Mouse (Mus musculus) cerebellum, adult 2 months (tissue): Measurements from ENCODE around the gene Coq8b. TPM values are rescaled to one million over a fixed set of nuclear protein-coding genes. Genes with fewer than 3 reads are reported as not detected.
A peak's percentile ranks its signal among the peaks of the same experiment; 100 is the strongest.

Experiments
- DNase-seq, 2 experiments: peaks; one replicate each; pipeline ENCODE4 v3.0.0; 2021
- H3K27ac ChIP-seq: fragments of 200-500 bp; 2 replicates; pipeline ENCODE4 v1.5.1; 2012; ENCODE audit warnings: low read length, control low read depth, inconsistent platforms; ENCODE audit not compliant: insufficient read depth
- H3K27me3 ChIP-seq: fragments of 200-500 bp; 2 replicates; pipeline ENCODE4 v1.6.1; 2012; ENCODE audit warnings: inconsistent platforms, mild to moderate bottlenecking, low read length, moderate library complexity; ENCODE audit not compliant: control insufficient read depth, insufficient read depth
- H3K4me1 ChIP-seq: fragments of 200-500 bp; 2 replicates; pipeline ENCODE4 v1.6.1; 2011; ENCODE audit warnings: low read length; ENCODE audit not compliant: control insufficient read depth, insufficient read depth
- H3K4me3 ChIP-seq: fragments of 200-500 bp; replicated peaks from 2 replicates; pipeline ENCODE3; 2011; ENCODE audit warnings: mild to moderate bottlenecking, low read depth, low read length, control low read depth; ENCODE audit not compliant: insufficient read depth
- CTCF ChIP-seq: fragments of 200-500 bp; IDR thresholded peaks from 2 replicates; pipeline ENCODE4 v1.5.1; 2011; ENCODE audit warnings: low read depth, mild to moderate bottlenecking, control low read depth, low read length, moderate library complexity, borderline replicate concordance; ENCODE audit not compliant: insufficient read depth
- POLR2A ChIP-seq: fragments of 200-500 bp; IDR thresholded peaks from 2 replicates; pipeline ENCODE4 v1.6.1; 2011; ENCODE audit warnings: low read length, control low read depth, borderline replicate concordance; ENCODE audit not compliant: insufficient read depth
- WGBS: fragments of 180-500 bp; shearing (Covaris S2); methylation state at CpG from one replicate; pipeline ENCODE4 v1.1.7; 2018; 5-methylcytosine and 5-hydroxymethylcytosine counted together
- polyA plus RNA-seq: library from polyadenylated mRNA; depleted of rRNA; stranded (reverse); fragments of >200 nt; gene quantifications from 2 replicates; pipeline ENCODE4 v1.2.3, GENCODE M21; 2012

The Coq8b gene
- polyA plus RNA-seq, 1 experiment: 20.8 TPM

DNA sequence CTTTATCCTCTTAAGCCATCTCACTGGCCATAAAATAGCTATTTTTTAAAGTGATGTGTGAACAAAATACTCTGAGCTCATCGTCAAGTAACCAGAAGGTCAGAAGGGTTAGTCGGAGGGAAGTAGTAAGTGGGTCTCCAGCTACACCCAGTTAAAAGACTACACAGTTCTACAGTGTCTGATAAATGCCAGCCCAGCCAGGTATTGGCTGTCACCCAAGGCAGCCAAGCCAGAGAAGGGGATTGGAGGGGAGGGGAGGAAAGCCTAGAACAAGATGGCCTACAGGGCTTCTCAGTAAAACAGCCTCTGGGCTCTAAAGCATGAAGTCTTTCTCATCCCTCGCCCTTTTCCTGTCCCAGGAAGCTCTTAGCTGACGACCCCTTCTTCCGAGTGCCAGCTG lies 17.1 kb downstream of the Coq8b start:
- WGBS: 36% methylated on average over 5 of the region's 5 CpGs
- Histone ChIP-seq H3K27ac (no peak overlapping the region), H3K4me1 (no peaks in the 10 kb centered on the region; the same call in 1 of the 2 replicates), H3K4me3 (no peak overlapping the region), H3K27me3 (no peaks in the 10 kb centered on the region)
- DNase-seq: no peak
- TF ChIP-seq CTCF (no peak), POLR2A (no peak)

DNA sequence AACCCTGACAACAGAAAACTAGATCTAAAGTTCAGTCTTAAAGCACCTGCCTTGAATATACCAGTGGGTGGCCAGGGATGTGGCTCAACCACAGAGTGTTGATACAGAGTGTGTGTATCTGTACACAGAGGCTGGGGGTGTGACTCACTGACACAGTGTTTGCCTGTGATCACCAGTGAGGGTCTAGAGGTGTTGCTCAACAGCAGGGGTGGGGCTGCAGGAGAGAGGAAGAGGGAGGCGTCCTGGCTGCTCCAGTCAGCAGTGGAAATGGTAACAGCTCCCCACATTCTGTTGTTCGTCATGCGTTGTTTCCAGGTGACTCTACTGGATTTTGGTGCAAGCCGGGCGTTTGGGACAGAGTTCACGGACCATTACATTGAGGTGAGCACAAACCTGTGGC lies 19.1 kb downstream of the Coq8b start:
- H3K4me3 ChIP-seq: no peak overlapping the region
- WGBS: 94% methylated on average over 6 of the region's 6 CpGs
- no peak for DNase-seq

DNA sequence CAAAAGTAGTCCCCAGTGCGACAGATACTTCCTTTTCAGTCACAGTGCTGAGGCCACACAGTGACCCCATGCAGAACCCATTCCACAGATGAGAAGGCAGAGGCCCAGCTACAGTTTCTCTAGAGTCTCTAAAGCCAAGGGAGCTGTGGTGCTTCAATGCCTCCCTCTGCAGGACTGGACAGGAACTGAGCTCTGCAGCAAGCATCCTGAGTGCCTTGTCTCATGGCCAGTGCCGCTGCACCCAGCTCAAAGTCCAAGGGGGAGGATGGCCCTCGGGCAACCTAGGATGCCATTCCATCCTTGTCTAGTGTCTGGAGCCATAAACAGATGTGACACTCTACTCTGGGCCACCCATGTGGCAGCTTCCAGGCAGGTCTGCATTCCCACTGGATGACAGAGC lies 22.9 kb downstream of the Coq8b start:
- peak in 1 of 2 experiments; percentile 33 for DNase-seq
- Histone ChIP-seq H3K27ac (no peak overlapping the region), H3K4me3 (no peak overlapping the region), H3K4me1 (peaks cover 10% of the 10 kb centered on the region; the same call in 1 of the 2 replicates), H3K27me3 (no peaks in the 10 kb centered on the region)
- TF ChIP-seq POLR2A: no peak
- TF ChIP-seq CTCF: peak; percentile 56
- 55% methylated on average over 3 of the region's 3 CpGs for WGBS

More for the DNA sequence above, 19.1 kb downstream of the Coq8b start:
- Histone ChIP-seq H3K27me3 (no peaks in the 10 kb centered on the region), H3K4me1 (no peaks in the 10 kb centered on the region), H3K27ac (no peak overlapping the region)
- TF ChIP-seq POLR2A (no peak), CTCF (no peak)

DNA sequence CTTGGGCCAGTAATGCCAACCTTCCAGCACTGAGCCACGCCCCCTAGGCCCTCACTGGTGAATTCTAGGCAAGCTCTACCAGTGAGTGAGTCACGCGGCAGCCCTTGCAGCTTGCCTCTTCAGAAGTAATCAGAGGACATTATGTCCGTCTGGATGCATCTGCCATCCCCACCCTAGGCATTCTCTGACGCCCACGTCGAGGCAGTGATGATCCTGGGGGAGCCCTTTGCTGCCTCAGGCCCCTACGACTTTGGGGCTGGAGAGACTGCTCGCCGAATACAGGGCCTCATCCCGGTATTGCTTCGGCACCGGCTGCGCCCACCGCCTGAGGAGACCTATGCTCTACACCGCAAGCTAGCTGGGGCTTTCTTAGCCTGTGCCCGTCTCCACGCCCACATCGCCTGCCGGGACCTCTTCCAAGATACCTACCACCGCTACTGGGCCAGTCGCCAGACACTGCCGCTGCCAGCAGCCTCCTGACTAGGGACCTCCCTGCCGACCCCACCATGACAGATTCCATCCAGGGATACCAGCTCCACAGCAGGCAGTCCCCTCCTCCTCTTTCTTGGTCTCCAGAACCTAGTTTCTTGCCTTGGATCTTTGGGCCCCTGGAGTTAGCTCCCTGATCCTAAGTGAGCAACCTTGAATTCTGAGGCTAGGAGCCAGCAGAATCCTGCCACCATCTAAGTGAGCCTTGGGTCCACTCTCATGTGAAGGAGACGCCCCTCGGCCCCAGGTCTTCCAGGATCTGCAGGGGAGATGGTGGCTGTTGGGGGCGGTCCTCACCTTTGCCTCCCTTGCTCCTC lies 24.4 kb downstream of the Coq8b start:
- TF ChIP-seq POLR2A (no peak), CTCF (no peak)
- Histone ChIP-seq H3K27ac (peak overlapping the region; percentile 76), H3K4me3 (peak overlapping the region; percentile 21), H3K27me3 (no peaks in the 10 kb centered on the region), H3K4me1 (peaks cover 21% of the 10 kb centered on the region)
- WGBS: 5% methylated on average over 27 of the region's 27 CpGs
- peak; percentile 78 to 81 for DNase-seq

DNA sequence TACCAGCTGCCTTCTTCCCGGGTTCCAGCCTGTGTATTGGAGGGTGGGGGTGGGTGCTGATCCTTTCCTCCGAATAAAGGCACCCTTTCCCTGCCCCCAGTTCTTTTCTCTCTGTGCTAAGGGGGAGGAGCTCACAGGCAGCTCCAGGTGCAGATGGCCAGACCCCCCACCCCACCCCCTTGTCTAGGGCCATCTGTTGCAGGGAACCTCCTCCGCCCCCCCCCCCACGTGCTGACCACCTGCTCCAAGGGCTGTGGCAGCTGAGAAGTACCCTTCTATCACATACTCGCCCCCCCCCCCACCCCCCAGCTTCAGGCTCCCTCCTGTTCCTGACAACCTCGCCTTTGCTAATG lies 25.0 kb downstream of the Coq8b start:
- peak overlapping the region; percentile 84 for H3K4me3 ChIP-seq
- H3K27ac ChIP-seq: peak overlapping the region; percentile 84
- TF ChIP-seq CTCF: no peak
- no peak for TF ChIP-seq POLR2A
- WGBS: 0% methylated on average over 6 of the region's 6 CpGs
- peaks cover 21% of the 10 kb centered on the region for H3K4me1 ChIP-seq
- H3K27me3 ChIP-seq: no peaks in the 10 kb centered on the region
- peak in 1 of 2 experiments; percentile 55 for DNase-seq

DNA sequence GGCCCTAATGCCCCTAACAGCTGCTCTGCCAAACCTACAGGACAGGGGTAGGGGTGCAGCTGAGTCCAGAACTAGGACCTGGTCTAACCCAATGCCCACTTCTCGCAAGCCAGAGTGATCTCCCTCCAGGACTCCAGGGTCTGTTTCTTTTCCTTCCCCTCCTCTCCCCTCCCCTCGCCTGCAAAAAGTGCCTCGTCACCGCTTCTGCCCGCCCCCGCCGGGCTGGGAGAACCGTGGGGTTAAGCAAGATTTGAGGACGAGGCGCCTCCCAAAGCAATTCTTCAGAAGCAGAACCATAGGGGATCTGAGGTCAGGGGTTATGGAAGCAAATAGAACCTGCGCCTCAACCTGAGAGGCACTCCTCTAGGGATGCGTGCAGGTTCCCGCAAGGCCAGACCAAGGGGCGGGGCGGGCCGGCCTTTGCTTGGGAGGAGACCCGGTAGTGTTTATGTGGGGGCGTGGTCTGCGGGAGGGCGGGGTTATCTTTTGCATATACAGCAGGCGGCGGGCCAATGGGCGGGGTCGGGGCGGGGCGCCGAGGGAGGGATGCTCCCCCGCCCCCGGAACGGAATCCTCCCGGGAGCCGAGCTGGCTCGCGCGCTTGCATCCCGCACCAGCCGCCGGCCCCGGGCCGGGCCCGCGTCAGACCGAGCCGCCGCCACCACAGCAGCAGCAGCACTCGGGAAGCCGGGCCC lies 25.5 kb downstream of the Coq8b start, which contains the start of gene Numbl:
Numbl (plus strand) TSS at position 229 of the 695 bp plus-strand sequence.
- DNase-seq: peak; percentile 94 to 95
- H3K4me3 ChIP-seq: peak within 1 kb of the TSS; percentile 84
- no peaks in the 10 kb centered on the region for H3K27me3 ChIP-seq
- H3K27ac ChIP-seq: peak within 1 kb of the TSS; percentile 92
- peaks cover 21% of the 10 kb centered on the region for H3K4me1 ChIP-seq
- 2% methylated on average over 46 of the region's 47 CpGs for WGBS
- TF ChIP-seq CTCF: no peak
- TF ChIP-seq POLR2A: peak; percentile 43; the same call in 1 of the 2 replicates

DNA sequence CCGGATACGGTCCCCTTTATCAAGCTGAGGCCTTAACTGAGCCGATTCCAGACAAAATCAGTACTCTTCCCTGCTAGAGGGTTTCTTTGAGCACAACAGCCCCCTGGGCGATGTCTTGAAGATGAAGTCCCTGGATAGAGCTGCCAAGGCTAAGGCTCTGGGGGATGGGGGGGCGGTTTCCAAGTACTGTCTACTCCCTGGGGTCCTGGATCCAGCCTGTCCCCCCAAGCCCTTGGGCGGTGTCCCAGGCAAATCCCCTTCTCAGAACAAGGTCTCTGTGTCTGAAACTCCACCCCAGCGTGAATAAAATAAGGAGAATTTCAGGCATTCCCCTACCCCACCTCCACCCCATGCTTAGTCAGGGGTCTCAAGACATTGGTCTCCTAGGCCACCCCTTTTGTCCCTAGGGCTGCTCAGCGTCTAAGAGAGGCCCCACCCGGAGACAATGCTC lies 26.5 kb downstream of the Coq8b start:
- no peaks in the 10 kb centered on the region for H3K27me3 ChIP-seq
- no peak for TF ChIP-seq CTCF
- no peak for TF ChIP-seq POLR2A
- H3K4me1 ChIP-seq: peaks cover 21% of the 10 kb centered on the region
- peak overlapping the region; percentile 84 for H3K4me3 ChIP-seq
- H3K27ac ChIP-seq: peak overlapping the region; percentile 92
- WGBS: 0% methylated on average over 9 of the region's 9 CpGs
- peak; percentile 46 to 53 for DNase-seq

DNA sequence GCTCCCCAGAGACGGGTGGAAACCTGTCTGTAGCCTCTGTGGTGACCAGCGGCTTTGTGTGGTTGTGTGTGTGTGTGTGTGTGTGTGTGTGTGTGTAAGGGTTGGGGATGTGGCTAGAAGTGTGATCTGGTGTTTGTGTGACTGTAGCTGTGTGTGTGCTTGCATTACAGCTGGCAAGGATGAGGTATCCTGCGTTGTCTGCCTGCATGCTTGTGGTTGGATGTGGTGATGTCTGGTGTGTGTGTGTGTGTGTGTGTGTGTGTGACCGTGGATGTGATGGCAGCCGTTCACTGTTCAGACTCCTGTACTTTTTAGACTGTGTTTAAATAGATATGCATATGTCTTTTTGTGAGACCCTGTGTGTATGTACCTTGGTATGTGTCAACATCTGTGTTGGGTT lies 26.9 kb downstream of the Coq8b start:
- TF ChIP-seq POLR2A (no peak), CTCF (no peak)
- 0% methylated on average over 5 of the region's 5 CpGs for WGBS
- peak overlapping the region; percentile 84 for H3K4me3 ChIP-seq
- DNase-seq: peak in 1 of 2 experiments; percentile 43
- H3K4me1 ChIP-seq: peaks cover 21% of the 10 kb centered on the region
- peak overlapping the region; percentile 92; the same call in 1 of the 2 replicates for H3K27ac ChIP-seq
- no peaks in the 10 kb centered on the region for H3K27me3 ChIP-seq
